Mouse (Mus musculus) embryonic facial prominence, embryonic 14.5 days (tissue): ENCODE results near the gene Tnfrsf17. TPM values are rescaled to one million over a fixed set of nuclear protein-coding genes. Genes with fewer than 3 reads are reported as not detected.

Experiments
- ATAC-seq: fragments of 200-750 bp; cut with Nextera tagmentation; 2 replicates; pipeline ENCODE4 v1.8.0; 2017; ENCODE audit warnings: low read depth, moderate number of reproducible peaks, moderate TSS enrichment
- DNase-seq: peaks from one replicate; pipeline ENCODE4 v3.0.0-alpha.2; 2015; ENCODE audit warnings: low spot score
- H3K27ac ChIP-seq: fragments of 300-500 bp; sonication (generic); replicated peaks from 2 replicates; pipeline ENCODE4 v1.5.1; 2014; ENCODE audit warnings: low read depth, mild to moderate bottlenecking, low read length, moderate library complexity
- H3K27me3 ChIP-seq: fragments of 300-500 bp; sonication (generic); replicated peaks from 2 replicates; pipeline ENCODE4 v1.6.1; 2014; ENCODE audit warnings: low read length; ENCODE audit not compliant: control insufficient read depth, insufficient read depth
- H3K36me3 ChIP-seq: fragments of 300-500 bp; sonication (generic); 2 replicates; pipeline ENCODE4 v1.6.1; 2014; ENCODE audit warnings: low read length, mixed read lengths; ENCODE audit not compliant: control insufficient read depth, insufficient read depth
- H3K4me1 ChIP-seq: fragments of 300-500 bp; sonication (generic); 2 replicates; pipeline ENCODE4 v1.6.1; 2014; ENCODE audit warnings: antibody characterized with exemption, low read length; ENCODE audit not compliant: control insufficient read depth, insufficient read depth
- H3K4me2 ChIP-seq: fragments of 300-500 bp; sonication (generic); 2 replicates; pipeline ENCODE4 v1.6.1; 2014; ENCODE audit warnings: low read depth, mild to moderate bottlenecking, low read length, moderate library complexity, mixed read lengths
- H3K4me3 ChIP-seq: fragments of 300-500 bp; sonication (generic); 2 replicates; pipeline ENCODE4 v1.5.1; 2014; ENCODE audit warnings: low read depth, mild to moderate bottlenecking, low read length
- H3K9ac ChIP-seq: fragments of 300-500 bp; sonication (generic); 2 replicates; pipeline ENCODE4 v1.6.1; 2014; ENCODE audit warnings: low read depth, mild to moderate bottlenecking, low read length, moderate library complexity, mixed read lengths
- H3K9me3 ChIP-seq: fragments of 300-500 bp; sonication (generic); 2 replicates; pipeline ENCODE4 v1.6.1; 2016; ENCODE audit warnings: low read length; ENCODE audit not compliant: control insufficient read depth
- WGBS: fragments of 180-500 bp; shearing (Covaris S2); extraction: QIAGEN DNeasy Blood & Tissue Kit; methylation state at CpG from one replicate; pipeline ENCODE4 v1.1.7; 2014; 5-methylcytosine and 5-hydroxymethylcytosine counted together
- polyA plus RNA-seq: library from polyadenylated mRNA; unstranded; fragments of >200 nt; fragmentation: Nextera tagmentation; extraction: Ambion mirVana; gene quantifications from 2 replicates; pipeline ENCODE4 v1.2.1, GENCODE M21; 2014

Gene Tnfrsf17
- not detected in 2 replicates for polyA plus RNA-seq

DNA sequence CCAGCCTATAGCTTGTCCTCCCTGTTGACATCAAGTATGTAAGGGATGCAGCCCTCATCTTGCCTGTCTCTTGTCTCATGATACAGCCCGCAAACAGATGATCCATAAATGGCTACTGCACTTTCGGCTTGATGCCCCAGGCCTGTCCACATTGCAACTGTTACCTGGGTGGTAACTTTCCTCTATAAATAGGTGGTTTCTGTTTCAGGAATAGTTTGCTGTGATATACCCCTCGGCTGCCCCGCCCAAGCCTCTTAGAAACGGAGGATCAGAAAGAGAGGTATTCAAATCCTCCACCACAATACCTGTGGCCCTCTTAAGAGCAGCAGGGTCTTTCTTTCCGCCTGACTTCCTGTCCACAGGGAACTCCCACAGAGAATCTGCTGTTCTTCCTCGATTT lies at the start of gene Tnfrsf17:
Gene Tnfrsf17, plus strand, starts transcription at position 301 of the 400 bp plus-strand sequence.
- Histone ChIP-seq H3K4me2 (no peak within 1 kb of the TSS), H3K9me3 (no peaks in the 10 kb centered on the region), H3K4me1 (no peaks in the 10 kb centered on the region), H3K27ac (no peak within 1 kb of the TSS), H3K36me3 (no peaks in the 10 kb centered on the region), H3K27me3 (no peaks in the 10 kb centered on the region), H3K4me3 (no peak within 1 kb of the TSS), H3K9ac (no peak within 1 kb of the TSS)
- DNase-seq: no peak
- no peak for ATAC-seq
- 82% methylated on average over 7 of the region's 7 CpGs for WGBS

DNA sequence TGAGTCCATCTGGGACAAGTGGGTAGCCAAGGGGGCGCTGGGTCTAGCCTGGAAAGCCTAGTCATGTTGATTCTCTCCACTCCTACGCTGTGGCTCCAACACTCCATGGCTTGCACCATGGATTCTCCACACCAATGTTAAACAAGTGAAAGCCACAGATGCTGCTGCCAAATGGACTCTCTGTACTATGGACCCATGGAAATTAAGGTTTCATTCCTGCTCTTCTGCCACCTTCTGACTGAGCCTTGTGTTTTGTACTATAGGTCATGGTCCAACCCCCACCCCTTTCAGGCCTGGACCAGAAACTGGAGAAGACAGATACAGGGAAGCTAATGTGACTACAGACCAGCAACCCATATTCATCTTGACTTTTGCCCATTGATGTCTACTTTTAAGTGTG lies 47.1 kb upstream of the Tnfrsf17 start:
- DNase-seq (no peak), ATAC-seq (no peak)
- H3K4me1 ChIP-seq: no peaks in the 10 kb centered on the region
- no peak overlapping the region for H3K27ac ChIP-seq
- H3K9ac ChIP-seq: no peak overlapping the region
- H3K4me3 ChIP-seq: no peak overlapping the region
- 95% methylated on average over 2 of the region's 2 CpGs for WGBS
- H3K4me2 ChIP-seq: no peak overlapping the region
- H3K36me3 ChIP-seq: no peaks in the 10 kb centered on the region
- H3K27me3 ChIP-seq: no peaks in the 10 kb centered on the region
- no peaks in the 10 kb centered on the region for H3K9me3 ChIP-seq

GRCm38 (mm10) chr16:11269808-11270207 lies 43.8 kb upstream of the Tnfrsf17 start:
- WGBS: 18% methylated on average over 6 of the region's 6 CpGs
- Histone ChIP-seq H3K36me3 (no peaks in the 10 kb centered on the region), H3K4me2 (no peak overlapping the region), H3K4me3 (no peak overlapping the region), H3K9me3 (no peaks in the 10 kb centered on the region), H3K27me3 (no peaks in the 10 kb centered on the region), H3K27ac (no peak overlapping the region), H3K9ac (no peak overlapping the region), H3K4me1 (0 out of 2 replicates have a peak, but pooled peaks cover 3% of the 10 kb centered on the region)
- no peak for ATAC-seq
- DNase-seq: no peak

DNA sequence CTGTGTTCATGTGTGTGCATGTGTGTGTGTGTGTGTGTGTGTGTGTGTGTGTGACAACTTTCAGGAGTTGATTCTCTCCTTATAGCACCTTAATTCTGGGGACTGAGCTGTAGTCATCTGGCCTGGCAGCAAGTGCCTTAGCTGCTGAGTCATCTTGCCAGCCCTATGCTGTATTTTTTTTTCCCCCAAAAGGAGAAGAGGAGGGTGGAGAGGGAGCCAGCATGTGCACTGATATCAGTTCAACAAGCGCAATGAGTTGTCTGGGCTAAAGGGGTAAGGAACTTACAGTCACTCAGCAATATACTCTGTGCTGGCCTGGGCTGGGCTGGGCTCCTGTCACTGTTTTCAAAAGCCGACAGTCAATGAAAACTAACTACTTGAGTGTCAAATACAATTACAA lies 43.0 kb upstream of the Tnfrsf17 start:
- no peak for DNase-seq
- 76% methylated on average over 2 of the region's 2 CpGs for WGBS
- no peaks in the 10 kb centered on the region for H3K9me3 ChIP-seq
- no peaks in the 10 kb centered on the region for H3K27me3 ChIP-seq
- H3K36me3 ChIP-seq: no peaks in the 10 kb centered on the region
- no peak overlapping the region for H3K4me3 ChIP-seq
- no peak overlapping the region for H3K27ac ChIP-seq
- H3K4me1 ChIP-seq: 0 out of 2 replicates have a peak, but pooled peaks cover 3% of the 10 kb centered on the region
- no peak for ATAC-seq
- no peak overlapping the region for H3K9ac ChIP-seq
- H3K4me2 ChIP-seq: no peak overlapping the region

DNA sequence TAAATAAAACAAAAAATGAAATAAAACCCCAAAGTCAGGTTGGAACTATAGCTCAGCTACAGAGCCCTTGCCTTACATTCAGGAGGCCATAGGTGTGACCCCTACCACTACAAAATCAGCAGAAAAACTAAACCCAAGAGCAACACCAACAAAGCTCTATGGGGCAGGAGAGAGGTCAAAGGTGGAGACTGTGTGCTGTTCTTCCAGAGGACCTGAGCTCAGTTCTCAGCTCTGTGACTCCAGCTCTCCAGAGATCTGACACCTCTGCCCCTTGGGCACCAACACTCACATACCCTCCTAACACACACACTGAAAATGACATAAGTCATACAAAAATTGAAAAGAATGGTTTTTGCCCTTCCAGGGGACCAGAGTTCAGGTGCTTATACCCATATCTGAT lies 42.5 kb upstream of the Tnfrsf17 start:
- DNase-seq (no peak), ATAC-seq (no peak)
- H3K27ac ChIP-seq: no peak overlapping the region
- no peak overlapping the region for H3K4me2 ChIP-seq
- H3K9me3 ChIP-seq: no peaks in the 10 kb centered on the region
- H3K27me3 ChIP-seq: no peaks in the 10 kb centered on the region
- no peak overlapping the region for H3K4me3 ChIP-seq
- H3K36me3 ChIP-seq: no peaks in the 10 kb centered on the region
- H3K4me1 ChIP-seq: 0 out of 2 replicates have a peak, but pooled peaks cover 3% of the 10 kb centered on the region
- H3K9ac ChIP-seq: no peak overlapping the region

- WGBS: 54% methylated on average over 3 of the region's 3 CpGs
- ATAC-seq: no peak
These were observed 36.7 kb upstream of the Tnfrsf17 start for GRCm38 (mm10) chr16:11276888-11277287.

DNA sequence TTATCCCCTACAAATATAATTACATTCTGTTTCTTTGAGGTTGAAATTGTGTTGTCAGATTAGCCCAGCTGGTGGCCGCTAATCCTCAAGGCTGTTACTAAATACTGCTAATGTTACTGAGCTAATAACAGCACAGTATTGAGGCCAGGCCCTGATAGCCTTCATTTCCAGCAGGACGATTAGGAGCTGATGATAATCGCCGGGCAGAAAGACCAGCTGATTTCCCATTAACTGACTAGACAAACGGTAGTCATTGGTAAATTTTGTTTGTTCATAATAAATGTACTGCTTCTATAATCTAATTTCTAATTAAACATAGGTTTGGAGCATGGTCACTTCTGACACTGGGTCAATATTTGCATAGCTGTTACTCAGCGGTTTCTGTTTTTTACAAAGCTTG lies 34.8 kb upstream of the Tnfrsf17 start:
- no peaks in the 10 kb centered on the region for H3K4me1 ChIP-seq
- no peak for DNase-seq
- WGBS: 73% methylated on average over 6 of the region's 6 CpGs
- no peaks in the 10 kb centered on the region for H3K36me3 ChIP-seq
- H3K9ac ChIP-seq: no peak overlapping the region
- H3K27ac ChIP-seq: no peak overlapping the region
- H3K27me3 ChIP-seq: no peaks in the 10 kb centered on the region
- H3K9me3 ChIP-seq: no peaks in the 10 kb centered on the region
- H3K4me2 ChIP-seq: no peak overlapping the region
- ATAC-seq: no peak
- no peak overlapping the region for H3K4me3 ChIP-seq

More at GRCm38 (mm10) chr16:11276888-11277287, 36.7 kb upstream of the Tnfrsf17 start:
- Histone ChIP-seq H3K9ac (no peak overlapping the region), H3K27ac (no peak overlapping the region), H3K4me1 (0 out of 2 replicates have a peak, but pooled peaks cover 3% of the 10 kb centered on the region), H3K4me2 (no peak overlapping the region), H3K9me3 (no peaks in the 10 kb centered on the region), H3K4me3 (no peak overlapping the region), H3K27me3 (no peaks in the 10 kb centered on the region), H3K36me3 (no peaks in the 10 kb centered on the region)
- DNase-seq: no peak

- no peak overlapping the region for H3K4me3 ChIP-seq
- H3K4me1 ChIP-seq: no peaks in the 10 kb centered on the region
- ATAC-seq (no peak), DNase-seq (no peak)
- WGBS: 81% methylated on average over 5 of the region's 5 CpGs
- H3K27me3 ChIP-seq: no peaks in the 10 kb centered on the region
- no peak overlapping the region for H3K4me2 ChIP-seq
- H3K27ac ChIP-seq: no peak overlapping the region
- no peak overlapping the region for H3K9ac ChIP-seq
- H3K36me3 ChIP-seq: no peaks in the 10 kb centered on the region
- H3K9me3 ChIP-seq: no peaks in the 10 kb centered on the region
These were observed 30.9 kb upstream of the Tnfrsf17 start for GRCm38 (mm10) chr16:11282655-11283232.

- H3K36me3 ChIP-seq: no peaks in the 10 kb centered on the region
- 84% methylated on average over 2 of the region's 2 CpGs for WGBS
- H3K4me2 ChIP-seq: no peak overlapping the region
- no peaks in the 10 kb centered on the region for H3K27me3 ChIP-seq
- DNase-seq: no peak
- ATAC-seq: no peak
- no peak overlapping the region for H3K9ac ChIP-seq
- no peak overlapping the region for H3K27ac ChIP-seq
- no peaks in the 10 kb centered on the region for H3K4me1 ChIP-seq
- no peak overlapping the region for H3K4me3 ChIP-seq
- H3K9me3 ChIP-seq: peaks cover 9% of the 10 kb centered on the region; the same call in 1 of the 2 replicates
These were observed 28.7 kb upstream of the Tnfrsf17 start for GRCm38 (mm10) chr16:11284881-11285280.
